Comparison of ENCODE assay signal across 15 mouse cellular contexts in the genomic region with DNA sequence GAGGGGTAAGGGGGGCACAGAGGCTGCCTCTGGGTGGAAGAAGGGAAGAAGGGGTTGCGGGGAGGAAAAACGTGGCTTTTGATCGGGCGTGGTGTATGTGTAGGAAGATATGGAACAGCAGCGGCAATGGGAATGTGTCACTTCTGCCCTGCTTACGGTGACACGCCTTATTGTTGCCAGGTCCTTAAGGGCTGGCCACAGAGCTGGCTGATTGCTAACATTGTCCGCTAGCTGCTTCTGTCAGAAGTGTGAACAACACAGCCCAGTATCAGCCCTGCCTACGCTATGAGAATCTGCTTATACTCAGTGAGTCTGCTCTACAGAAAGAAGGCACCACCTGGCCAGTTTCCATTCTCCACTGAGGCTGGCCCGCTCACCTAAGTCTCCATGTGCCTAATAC. TPM values are rescaled to one million over a fixed set of nuclear protein-coding genes. Genes with fewer than 3 reads are reported as not detected.
"Had no signal": no experiment of that assay in that cellular context is flagged by ENCODE, and none has a peak within 500 bp of the region (broad histone marks: within the 10 kb centered on the region; RNA-seq: fewer than 3 reads in every experiment).

No protein-coding gene starts in this region.

- H3K4me3 ChIP-seq: layer of hippocampus, adult 2 months; liver, embryonic 15.5 days; midbrain, embryonic 10.5 days; myocyte; neural tube, embryonic 12.5 days; stomach, embryonic 15.5 days had no signal

- DNase-seq: kidney, postnatal 4 days; lung, embryonic 14.5 days; lung, postnatal 10 days; lung, postnatal 4 days; midbrain, embryonic 14.5 days; retina, postnatal 1 day; right cerebral cortex, postnatal 4 days had no signal

- H3K9ac ChIP-seq: liver, embryonic 15.5 days; lung, embryonic 14.5 days; neural tube, embryonic 12.5 days; stomach, embryonic 15.5 days had no signal

- H3K27ac ChIP-seq: kidney, postnatal 0 days; layer of hippocampus, adult 2 months; liver, embryonic 15.5 days; midbrain, embryonic 10.5 days; neural tube, embryonic 12.5 days; stomach, embryonic 15.5 days had no signal

- H3K4me2 ChIP-seq: liver, embryonic 11.5 days; liver, embryonic 15.5 days; lung, embryonic 14.5 days; neural tube, embryonic 12.5 days; stomach, embryonic 15.5 days had no signal

- H3K9me3 ChIP-seq: neural tube, embryonic 12.5 days; stomach, embryonic 15.5 days had no signal

- H3K4me1 ChIP-seq: liver, embryonic 15.5 days; midbrain, embryonic 10.5 days; neural tube, embryonic 12.5 days; stomach, embryonic 15.5 days had no signal

- H3K27me3 ChIP-seq: liver, embryonic 15.5 days; neural tube, embryonic 12.5 days; stomach, embryonic 15.5 days had no signal

- H3K36me3 ChIP-seq: liver, embryonic 15.5 days; midbrain, embryonic 10.5 days; neural tube, embryonic 12.5 days; stomach, embryonic 15.5 days had no signal

RNA-seq across cellular contexts. Expression of a gene that starts 50.9 kb away (rescaled TPM):
- polyA plus RNA-seq: liver, embryonic 15.5 days had no signal
